Mouse (Mus musculus) bone marrow, adult 2 months (tissue): ENCODE data around the gene Kcnip1. TPM values are rescaled to one million over a fixed set of nuclear protein-coding genes. Genes with fewer than 3 reads are reported as not detected.
A peak's percentile ranks its signal among the peaks of the same experiment; 100 is the strongest.

Experiments
- H3K27ac ChIP-seq: fragments of 200-500 bp; 2 replicates; pipeline ENCODE4 v1.5.1; 2012; ENCODE audit warnings: low read depth, mild to moderate bottlenecking, control low read depth, inconsistent platforms, low read length; ENCODE audit not compliant: control insufficient read depth, poor library complexity, insufficient read depth
- H3K4me1 ChIP-seq: fragments of 200-500 bp; 2 replicates; pipeline ENCODE4 v1.6.1; 2011; ENCODE audit warnings: low read length; ENCODE audit not compliant: control insufficient read depth, insufficient read depth
- H3K4me3 ChIP-seq: fragments of 200-500 bp; replicated peaks from 2 replicates; pipeline ENCODE3; 2011; ENCODE audit warnings: mild to moderate bottlenecking, low read depth, low read length, control low read depth; ENCODE audit not compliant: control insufficient read depth
- CTCF ChIP-seq: fragments of 200-500 bp; IDR thresholded peaks from 2 replicates; pipeline ENCODE4 v1.5.1; 2011; ENCODE audit warnings: low read length, control low read depth; ENCODE audit not compliant: control insufficient read depth, insufficient read depth
- POLR2A ChIP-seq: fragments of 200-500 bp; IDR thresholded peaks from 2 replicates; pipeline ENCODE4 v1.6.1; 2011; ENCODE audit warnings: low read depth, mild to moderate bottlenecking, control low read depth, low read length, borderline replicate concordance; ENCODE audit not compliant: control insufficient read depth
- WGBS: fragments of 180-500 bp; shearing (Covaris S2); methylation state at CpG from one replicate; pipeline ENCODE4 v1.1.7; 2018; 5-methylcytosine and 5-hydroxymethylcytosine counted together
- polyA plus RNA-seq: library from polyadenylated mRNA; stranded (reverse); fragments of >200 nt; gene quantifications from 2 replicates; pipeline ENCODE4 v1.2.4, GENCODE M21; 2011; ENCODE audit warnings: low replicate concordance; ENCODE audit not compliant: missing spikeins, insufficient read depth, insufficient read length

The Kcnip1 gene
- polyA plus RNA-seq, 1 experiment, result not detected

- no peak for TF ChIP-seq POLR2A
- no peak for TF ChIP-seq CTCF
- Histone ChIP-seq H3K27ac (no peak overlapping the region), H3K4me1 (no peaks in the 10 kb centered on the region), H3K4me3 (no peak overlapping the region)
- WGBS, result 73% methylated on average over 4 of the region's 4 CpGs
Measured at GRCm38 (mm10) chr11:33955982-33956381, 37.0 kb downstream of the Kcnip1 start.

- Histone ChIP-seq H3K27ac (no peak overlapping the region), H3K4me1 (no peaks in the 10 kb centered on the region), H3K4me3 (no peak overlapping the region)
- no peak for TF ChIP-seq POLR2A
- no peak for TF ChIP-seq CTCF
- 64% methylated on average over 8 of the region's 8 CpGs for WGBS
Measured at GRCm38 (mm10) chr11:33951684-33952625, 41.0 kb downstream of the Kcnip1 start.

GRCm38 (mm10) chr11:33951155-33951554 is 41.8 kb downstream of the Kcnip1 start:
- H3K4me1 ChIP-seq, result no peaks in the 10 kb centered on the region
- no peak overlapping the region for H3K4me3 ChIP-seq
- H3K27ac ChIP-seq, result no peak overlapping the region
- WGBS, result 81% methylated on average over 5 of the region's 5 CpGs
- TF ChIP-seq POLR2A (no peak), CTCF (no peak)

- no peak overlapping the region for H3K4me3 ChIP-seq
- no peak for TF ChIP-seq CTCF
- TF ChIP-seq POLR2A, result no peak
- H3K27ac ChIP-seq, result no peak overlapping the region
- 44% methylated on average over 4 of the region's 4 CpGs for WGBS
- H3K4me1 ChIP-seq, result no peaks in the 10 kb centered on the region
Measured at GRCm38 (mm10) chr11:33946501-33946900, 46.5 kb downstream of the Kcnip1 start.

GRCm38 (mm10) chr11:33944786-33945328 is 48.1 kb downstream of the Kcnip1 start:
- Histone ChIP-seq H3K4me3 (no peak overlapping the region), H3K4me1 (no peaks in the 10 kb centered on the region), H3K27ac (no peak overlapping the region)
- 67% methylated on average over 9 of the region's 9 CpGs for WGBS
- no peak for TF ChIP-seq POLR2A
- TF ChIP-seq CTCF, result no peak

- Histone ChIP-seq H3K27ac (no peak overlapping the region), H3K4me3 (no peak overlapping the region), H3K4me1 (no peaks in the 10 kb centered on the region)
- TF ChIP-seq CTCF (peak; percentile 49; the same call in 1 of the 2 replicates), POLR2A (no peak)
- 66% methylated on average over 4 of the region's 4 CpGs for WGBS
Measured at GRCm38 (mm10) chr11:33944067-33944785, 48.7 kb downstream of the Kcnip1 start.

GRCm38 (mm10) chr11:33943565-33943964 is 49.4 kb downstream of the Kcnip1 start:
- Histone ChIP-seq H3K27ac (no peak overlapping the region), H3K4me1 (no peaks in the 10 kb centered on the region), H3K4me3 (no peak overlapping the region)
- no peak for TF ChIP-seq CTCF
- no peak for TF ChIP-seq POLR2A
- 67% methylated on average over 1 of the region's 1 CpGs for WGBS
